Mouse (Mus musculus): ENCODE measurements around the gene Cpd. TPM values are rescaled to one million over a fixed set of nuclear protein-coding genes. Genes with fewer than 3 reads are reported as not detected.

The Cpd gene
- total RNA-seq, 2 experiments from 2014 or later: 56.6 to 57.2 TPM

DNA sequence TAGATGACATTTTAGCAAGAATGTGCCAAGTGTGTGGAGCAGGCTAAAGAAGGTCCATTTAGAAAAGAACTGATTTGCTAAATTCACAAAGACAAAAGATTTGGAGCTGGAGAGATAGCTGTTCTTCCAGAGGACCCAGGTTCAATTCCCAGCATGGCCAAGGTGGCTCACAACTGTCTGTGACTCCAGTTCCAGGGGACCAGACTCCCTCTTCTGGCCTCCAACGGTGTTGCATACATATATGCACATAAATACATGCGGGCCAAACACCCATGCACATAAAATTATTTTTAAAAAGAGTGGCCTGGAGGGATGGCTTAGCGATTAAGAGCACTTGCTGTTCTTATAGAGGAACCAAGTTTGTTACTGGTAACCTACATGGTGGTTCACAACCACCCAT is 4.7 kb upstream of the Cpd start:
- DNase-seq (ENCODE audit: low spot score in 2 of 2): peak in 1 of 2 experiments; percentile 0
- intact Hi-C loops (cut with DNase I): no loop called here

DNA sequence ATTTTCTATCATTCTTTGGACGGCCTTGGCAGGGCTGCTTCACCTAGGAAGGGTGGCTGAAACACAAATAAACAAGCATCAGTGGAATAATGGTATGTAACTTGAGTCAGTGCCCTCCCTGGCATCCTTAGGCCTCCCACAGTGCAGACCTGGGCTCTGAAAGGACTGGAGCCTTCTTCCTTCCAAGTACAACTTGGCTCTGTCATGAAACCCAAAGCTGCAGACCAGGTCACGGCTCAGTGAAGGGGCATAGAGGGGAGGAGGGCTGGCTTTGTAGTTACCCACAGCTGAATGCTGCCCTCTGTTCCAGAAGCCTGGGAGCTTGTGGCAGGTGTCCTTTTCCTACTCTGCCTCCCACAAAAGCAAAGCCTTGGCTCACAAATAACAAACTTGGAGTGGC is 2.8 kb upstream of the Cpd start:
- intact Hi-C loops (cut with DNase I): no loop called here
- peak; percentile 1 for DNase-seq (ENCODE audit: low spot score in 2 of 2)

DNA sequence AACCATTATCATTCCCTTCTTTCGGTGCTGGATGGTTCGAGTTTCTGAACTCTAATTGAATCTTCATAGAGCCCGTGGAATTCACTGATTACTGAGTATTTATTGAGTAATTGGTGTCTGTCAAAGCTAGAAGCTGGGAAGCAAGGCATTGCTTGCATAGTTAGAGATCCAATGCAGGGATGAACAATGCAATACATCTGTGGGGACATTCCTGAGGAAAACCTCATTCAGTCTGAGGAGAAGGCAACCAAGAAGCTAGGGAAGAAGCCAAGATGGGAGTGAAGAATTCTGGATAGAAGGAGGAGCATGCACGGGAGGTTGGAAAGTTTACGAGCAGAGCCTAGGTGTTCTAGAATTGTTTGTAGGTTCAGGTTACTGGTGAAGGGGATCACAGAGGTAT is 1.3 kb upstream of the Cpd start:
- peak; percentile 0 for DNase-seq (ENCODE audit: low spot score in 2 of 2)
- intact Hi-C loops (cut with DNase I): no loop called here

DNA sequence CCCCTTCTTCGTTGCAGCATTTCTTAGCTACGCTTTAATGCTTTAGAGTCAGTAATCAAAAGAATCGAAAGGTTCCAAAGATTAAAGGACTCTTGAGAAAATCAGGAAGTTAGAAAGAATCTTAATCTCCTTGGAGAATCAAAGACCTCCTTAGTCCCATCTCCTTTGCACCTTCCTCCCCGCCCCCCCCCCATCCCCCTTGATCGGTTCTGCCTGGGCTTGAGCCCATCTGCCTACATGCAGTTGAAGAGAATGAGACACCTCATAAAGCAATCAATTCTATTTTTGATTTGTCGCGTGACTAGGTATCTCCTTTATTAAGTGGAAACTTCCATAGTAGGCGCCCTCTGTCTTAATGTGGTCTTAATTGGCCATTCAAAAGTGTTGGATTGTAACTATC is 536 bp upstream of the Cpd start:
- no peak for DNase-seq (ENCODE audit: low spot score in 2 of 2)
- intact Hi-C loops (cut with DNase I): loop anchor here (2.0 kb wide), 1 partner anchor 97 kb away; no protein-coding TSS in a partner anchor

DNA sequence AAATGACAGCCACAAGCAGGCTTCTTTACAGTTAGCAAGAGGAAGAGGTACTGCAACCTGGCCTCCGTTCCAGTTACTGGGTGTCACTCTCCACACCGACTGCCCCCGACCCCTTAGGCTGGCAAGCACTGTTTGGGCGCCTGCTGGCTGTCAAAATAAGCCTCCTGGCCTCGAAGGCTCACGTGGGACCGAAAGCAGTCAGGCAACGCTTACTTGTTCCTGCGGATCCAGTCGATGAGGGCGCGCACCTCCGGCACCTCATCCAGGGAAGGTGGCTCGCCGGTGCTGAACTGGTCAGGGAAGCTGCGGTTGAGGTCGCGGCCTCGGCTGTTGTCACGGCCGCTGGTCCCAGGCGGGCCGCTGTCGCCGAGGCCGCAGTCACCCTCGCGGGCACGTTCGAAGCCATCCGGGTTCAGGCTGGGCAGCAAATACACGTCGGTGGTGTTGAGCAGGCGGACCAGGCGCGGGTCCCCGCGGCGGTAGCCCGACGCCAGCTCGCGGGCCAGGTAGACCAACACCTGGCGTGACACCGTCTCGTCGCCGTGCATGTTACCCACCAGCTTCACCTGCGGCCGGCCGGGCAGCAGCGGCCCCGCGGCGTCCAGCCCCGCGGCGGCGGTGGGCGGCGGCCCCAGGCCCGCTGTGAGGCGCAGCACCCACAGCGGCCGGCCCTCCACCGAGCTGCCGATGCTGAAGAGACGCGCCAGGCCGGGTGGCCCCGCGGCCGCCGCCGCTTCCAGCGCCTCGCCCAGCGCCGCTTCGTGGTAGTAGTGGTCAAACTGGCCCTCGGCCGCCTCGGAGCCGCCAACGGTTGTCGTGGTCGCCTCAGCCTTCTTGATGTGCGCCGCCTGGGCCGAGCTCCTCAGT is 574 bp downstream of the Cpd start:
- intact Hi-C loops (cut with DNase I): loop anchor here (2.0 kb wide), 1 partner anchor 99 kb away; no protein-coding TSS in a partner anchor
- DNase-seq (ENCODE audit: low spot score in 2 of 2): peak in 1 of 2 experiments; percentile 31

DNA sequence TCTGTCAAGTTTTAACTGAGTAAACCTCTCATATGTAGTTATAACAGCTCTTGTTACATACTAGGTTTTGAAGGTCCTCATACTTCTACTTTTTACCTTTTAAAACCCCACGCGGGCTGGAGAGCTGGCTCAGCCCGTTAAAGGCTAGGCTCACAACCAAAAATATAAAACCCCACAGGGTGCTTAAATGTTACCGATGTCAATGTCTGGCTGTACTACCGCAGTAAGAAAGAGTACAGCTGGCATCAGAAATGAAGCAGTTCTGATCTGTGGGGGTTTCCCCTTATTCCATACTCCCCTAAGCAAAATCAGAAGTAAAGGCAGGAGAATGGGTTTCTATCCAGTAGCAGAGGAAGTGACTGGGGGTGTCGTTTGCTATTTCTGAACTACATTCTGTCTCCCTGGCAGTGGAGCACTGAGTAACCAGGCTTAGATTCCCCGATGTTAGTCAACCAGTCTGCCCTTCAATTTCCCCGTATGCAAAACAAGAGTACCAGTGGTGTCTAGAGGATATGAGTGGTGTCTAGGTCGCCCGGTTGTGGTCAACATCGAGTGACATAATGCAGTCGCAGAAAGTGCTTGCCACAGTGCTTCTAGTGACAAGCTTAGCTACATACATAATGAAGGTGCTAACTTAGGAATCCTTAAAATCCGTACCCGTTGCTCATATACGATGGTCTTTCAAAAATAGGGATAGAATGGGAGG is 1.4 kb downstream of the Cpd start:
- intact Hi-C loops (cut with DNase I): no loop called here
- DNase-seq (ENCODE audit: low spot score in 2 of 2): peak in 1 of 2 experiments; percentile 65

DNA sequence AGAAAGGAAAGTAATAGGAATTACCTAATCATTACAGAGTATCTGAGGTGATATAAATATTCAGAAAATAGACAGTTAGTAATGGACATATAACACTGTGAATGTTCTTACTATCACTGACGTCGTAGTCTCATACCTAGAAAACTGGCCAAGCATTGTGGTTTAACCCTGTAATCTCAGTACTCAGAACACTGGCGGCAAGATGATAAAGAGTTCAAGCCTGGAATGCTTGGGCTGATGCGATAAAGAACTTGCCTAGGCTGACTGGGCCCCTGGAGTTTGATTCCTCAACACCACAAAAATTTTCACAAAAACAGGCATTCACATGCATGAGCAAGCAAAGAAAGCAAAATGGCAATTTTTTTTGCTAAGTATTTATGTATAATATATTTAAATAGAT is 8.2 kb downstream of the Cpd start:
- intact Hi-C loops (cut with DNase I): no loop called here
- no peak for DNase-seq (ENCODE audit: low spot score in 2 of 2)

DNA sequence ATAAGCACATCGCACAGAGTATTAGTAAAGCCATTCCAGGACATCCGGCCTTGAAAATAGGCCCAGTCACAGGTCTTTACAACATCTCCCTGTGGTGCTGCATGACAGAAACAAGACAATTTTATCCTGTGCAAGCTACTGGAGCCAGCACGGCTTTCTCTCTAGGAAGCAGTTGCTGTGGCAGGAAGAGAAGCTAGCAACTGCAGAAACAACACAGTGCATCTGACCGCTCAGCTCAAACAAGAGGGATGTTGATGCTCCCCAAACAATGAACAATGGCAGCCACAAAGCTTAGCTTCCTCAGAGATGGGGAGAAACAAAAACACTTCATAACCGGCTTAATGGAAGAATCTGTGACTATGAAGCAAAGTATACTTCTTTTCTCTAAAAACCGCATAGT is 10.5 kb downstream of the Cpd start:
- intact Hi-C loops (cut with DNase I): no loop called here
- peak in 1 of 2 experiments; percentile 25 for DNase-seq (ENCODE audit: low spot score in 2 of 2)

DNA sequence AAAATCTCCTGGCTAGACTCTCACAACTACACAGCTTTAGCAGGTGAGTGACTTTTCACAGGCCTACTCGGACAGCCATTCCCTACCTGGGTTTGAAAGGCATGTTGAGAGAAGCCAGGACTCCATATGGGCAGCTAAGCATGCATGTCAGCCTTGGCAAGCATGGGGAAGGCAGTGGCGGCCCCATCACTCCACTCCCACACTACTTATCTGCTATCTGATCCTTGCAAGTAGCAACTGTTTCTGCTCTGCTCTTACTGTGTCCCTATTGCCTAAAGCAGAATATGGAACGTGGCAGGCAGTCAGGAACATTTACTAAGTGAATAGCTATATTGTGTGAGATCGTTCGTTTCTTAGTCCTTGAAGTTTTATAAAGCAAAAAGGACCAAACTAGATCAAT is 10.9 kb downstream of the Cpd start:
- intact Hi-C loops (cut with DNase I): no loop called here
- DNase-seq (ENCODE audit: low spot score in 2 of 2): peak in 1 of 2 experiments; percentile 23

DNA sequence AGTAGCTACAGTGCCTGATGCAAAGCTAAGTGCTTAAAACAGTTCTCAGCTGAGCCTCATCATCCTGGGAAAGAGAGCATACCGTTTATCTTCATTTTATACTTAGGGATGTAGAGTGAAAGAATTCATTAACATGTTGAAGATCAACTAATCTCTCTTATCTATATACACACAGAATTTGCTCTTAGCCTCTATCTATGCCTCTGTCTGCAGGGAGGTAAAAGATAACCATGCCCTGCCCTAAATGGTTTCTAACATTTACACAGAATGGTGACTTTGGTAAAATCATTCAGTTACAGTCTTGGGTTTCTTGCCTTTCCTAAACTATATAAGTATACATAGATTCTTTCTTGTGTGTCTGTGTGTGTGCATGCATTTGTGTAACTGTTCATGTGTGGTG is 12.2 kb downstream of the Cpd start:
- intact Hi-C loops (cut with DNase I): no loop called here
- no peak for DNase-seq (ENCODE audit: low spot score in 2 of 2)

DNA sequence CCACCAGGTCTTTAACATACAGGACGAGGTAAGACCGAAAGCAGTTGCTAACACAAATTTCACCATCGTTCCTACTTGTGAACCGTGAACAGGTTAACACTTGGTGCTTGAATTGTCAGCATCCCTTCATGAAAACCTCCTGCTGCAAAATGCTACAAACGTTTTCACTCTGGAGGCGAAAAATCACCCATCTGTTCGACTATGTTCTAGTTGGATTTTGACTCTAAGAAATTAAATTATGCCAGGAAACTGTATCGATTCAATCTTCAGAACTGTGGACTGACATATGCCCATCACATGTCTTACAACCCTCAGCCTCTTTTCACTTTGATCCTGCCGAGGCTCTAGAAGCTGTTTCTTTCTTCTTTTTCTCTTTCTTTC is 21.9 kb downstream of the Cpd start:
- DNase-seq (ENCODE audit: low spot score in 2 of 2): peak in 1 of 2 experiments; percentile 61
- intact Hi-C loops (cut with DNase I): no loop called here

DNA sequence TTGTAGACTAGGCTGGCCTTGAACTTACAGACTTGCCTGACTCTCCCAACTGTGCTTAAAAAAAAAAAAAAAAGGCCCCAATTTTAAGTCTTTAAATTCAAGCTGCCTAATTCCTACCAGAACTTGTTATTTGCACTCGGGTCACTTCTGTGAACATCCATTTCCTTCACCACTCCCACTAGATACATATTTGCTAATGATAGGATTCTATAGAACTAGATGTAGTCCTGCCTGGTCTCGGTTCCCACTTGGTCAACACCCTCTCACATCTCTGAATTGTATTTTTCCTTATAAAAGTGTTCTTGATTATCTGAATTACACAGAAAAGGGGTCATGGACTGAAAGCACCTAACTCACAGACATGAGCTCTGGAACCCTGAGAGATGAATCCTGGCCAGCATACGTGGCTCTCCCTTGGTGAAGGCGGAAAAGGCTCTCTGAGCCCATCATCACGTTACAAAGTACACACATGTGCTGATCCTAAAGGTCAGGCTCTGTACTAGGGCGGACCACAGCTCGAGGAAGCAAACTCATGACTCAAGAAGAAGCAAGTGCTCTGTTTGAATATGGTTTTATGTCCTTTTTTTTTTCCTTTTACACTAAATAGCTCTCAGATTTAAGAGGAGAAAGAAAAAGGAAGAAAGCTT is 22.5 kb downstream of the Cpd start:
- no peak for DNase-seq (ENCODE audit: low spot score in 2 of 2)
- intact Hi-C loops (cut with DNase I): no loop called here

DNA sequence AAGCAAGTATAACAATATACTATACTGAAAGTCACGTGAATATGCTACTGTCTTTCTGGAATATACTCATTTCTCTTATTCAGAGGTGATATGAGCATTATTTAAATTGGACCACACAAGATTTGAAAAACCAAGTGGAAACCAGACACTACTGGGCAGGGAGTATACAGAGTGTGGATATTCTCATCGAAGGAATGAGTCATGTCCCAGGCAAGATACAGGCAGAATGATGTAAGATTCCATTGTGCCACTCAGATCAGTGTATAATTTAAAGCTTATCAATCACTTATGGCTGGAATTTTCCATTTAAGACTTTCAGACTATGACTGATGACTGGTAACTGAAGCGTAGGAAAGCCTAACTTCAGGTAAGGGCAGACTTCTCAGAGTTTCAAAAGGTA is 23.2 kb downstream of the Cpd start:
- intact Hi-C loops (cut with DNase I): no loop called here
- no peak for DNase-seq (ENCODE audit: low spot score in 2 of 2)

DNA sequence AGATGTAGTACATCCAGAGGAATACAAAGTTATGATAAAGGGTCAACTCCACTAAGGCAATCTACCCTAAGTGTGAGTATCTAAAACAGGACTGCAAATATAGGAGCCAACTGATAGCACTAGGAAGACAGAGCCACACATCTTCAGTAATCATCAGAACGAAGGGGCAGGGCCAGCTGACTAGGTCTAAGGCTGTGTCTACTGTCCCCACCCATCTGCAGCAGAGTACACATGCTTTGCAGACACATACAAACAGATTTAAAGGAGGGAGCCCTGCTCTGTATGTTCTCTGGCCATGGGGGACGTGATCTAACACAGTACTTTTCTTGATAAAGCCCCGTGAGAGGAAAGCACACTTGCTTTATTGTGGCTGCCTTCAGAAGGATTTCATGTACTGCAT is 25.5 kb downstream of the Cpd start:
- intact Hi-C loops (cut with DNase I): no loop called here
- DNase-seq (ENCODE audit: low spot score in 2 of 2): no peak

DNA sequence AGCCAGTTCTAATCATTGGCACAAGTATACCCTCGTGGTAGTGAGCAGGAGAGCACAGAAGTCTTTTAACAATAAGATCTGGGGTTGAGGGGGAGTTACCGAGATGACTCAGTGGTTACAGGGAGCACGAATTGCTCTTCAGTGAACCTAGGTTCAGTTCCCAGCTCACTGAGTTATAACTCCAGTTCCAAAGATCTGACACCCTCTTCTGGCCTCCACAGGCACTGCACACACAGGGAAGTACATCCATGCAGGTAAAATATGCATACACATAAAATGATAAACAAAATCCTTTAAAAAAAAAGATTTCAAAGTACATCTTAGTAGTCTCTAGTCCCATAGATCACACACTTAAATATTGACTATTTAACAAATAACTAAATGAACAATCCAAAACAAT is 29.2 kb downstream of the Cpd start:
- DNase-seq (ENCODE audit: low spot score in 2 of 2): no peak
- intact Hi-C loops (cut with DNase I): no loop called here

DNA sequence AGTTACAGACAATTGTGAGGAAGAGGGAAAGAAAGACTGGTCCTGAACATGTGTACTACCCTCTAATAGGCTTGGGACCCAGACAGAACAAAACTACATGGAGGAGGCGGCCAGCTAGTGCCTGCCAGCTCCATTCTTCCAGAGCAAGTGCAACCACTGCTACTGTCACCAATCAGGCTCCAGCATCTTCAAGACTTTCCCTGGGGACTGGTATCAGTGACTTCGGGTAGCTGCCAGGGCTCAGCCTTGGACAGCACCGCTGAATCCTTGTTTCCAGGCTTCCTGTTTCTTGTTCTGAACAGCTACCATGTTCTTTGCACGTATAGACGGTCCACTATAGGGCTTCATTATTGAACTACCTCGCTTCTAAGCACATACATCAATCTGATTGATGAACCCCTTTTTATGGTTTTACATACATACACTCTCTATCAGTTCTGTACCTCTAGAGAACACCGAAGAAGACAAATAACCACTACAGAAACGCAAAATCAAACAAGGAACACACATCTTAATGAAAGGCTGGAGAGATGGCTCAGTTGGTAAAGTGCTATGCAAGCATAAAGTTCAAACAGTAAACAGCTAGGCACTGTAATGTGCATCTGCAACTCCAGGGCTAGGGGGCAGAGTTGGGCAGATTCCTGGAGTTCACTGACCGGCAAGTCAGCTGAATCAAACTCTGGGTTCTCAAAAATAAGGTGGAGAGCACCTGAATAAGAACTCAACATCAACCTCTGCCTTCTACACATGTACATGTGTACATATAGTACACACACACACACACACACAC is 35.9 kb downstream of the Cpd start:
- DNase-seq (ENCODE audit: low spot score in 2 of 2): no peak
- intact Hi-C loops (cut with DNase I): no loop called here

DNA sequence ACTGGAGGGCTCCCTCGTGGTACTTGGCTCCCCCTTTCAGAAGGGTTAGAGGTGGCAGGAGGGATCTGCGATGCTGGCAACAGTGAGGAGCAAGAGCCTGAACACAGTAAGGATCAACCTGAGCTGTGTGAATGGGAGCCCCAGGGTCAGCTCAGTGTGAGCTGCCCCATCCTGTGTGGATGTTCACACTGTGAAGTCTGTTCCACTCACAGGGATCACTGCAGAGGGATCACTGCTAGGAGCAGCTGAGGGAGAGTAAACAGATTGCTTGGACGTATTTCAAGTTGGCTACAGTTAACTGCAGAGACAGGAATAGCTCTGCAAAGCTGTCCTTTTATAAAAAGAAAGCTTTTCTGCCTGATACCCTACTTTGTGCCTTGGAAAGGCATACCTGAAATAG is 37.4 kb downstream of the Cpd start:
- DNase-seq (ENCODE audit: low spot score in 2 of 2): peak in 1 of 2 experiments; percentile 58
- intact Hi-C loops (cut with DNase I): loop anchor here (5.0 kb wide), 1 partner anchor 83 kb away; no protein-coding TSS in a partner anchor

DNA sequence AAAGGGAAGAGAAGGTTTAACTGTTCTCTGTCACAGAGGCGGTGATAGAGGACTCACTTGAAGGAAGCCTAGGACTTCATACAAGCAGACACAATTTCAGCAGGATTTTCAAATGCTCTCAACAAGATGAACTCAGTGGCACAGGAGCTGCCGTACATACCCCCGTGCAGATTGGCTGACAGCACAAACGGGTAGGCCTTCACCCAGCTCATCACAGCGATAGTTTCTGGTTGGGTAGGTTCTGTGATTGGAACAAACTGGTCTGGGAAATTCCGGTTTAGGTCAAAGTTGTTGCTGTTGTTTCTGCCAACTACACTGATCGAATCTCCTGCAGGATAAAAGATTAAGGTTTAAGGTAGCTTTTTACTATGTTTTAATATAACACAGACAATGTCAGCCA is 38.3 kb downstream of the Cpd start:
- intact Hi-C loops (cut with DNase I): loop anchor here (5.0 kb wide), 1 partner anchor 84 kb away; no protein-coding TSS in a partner anchor

DNA sequence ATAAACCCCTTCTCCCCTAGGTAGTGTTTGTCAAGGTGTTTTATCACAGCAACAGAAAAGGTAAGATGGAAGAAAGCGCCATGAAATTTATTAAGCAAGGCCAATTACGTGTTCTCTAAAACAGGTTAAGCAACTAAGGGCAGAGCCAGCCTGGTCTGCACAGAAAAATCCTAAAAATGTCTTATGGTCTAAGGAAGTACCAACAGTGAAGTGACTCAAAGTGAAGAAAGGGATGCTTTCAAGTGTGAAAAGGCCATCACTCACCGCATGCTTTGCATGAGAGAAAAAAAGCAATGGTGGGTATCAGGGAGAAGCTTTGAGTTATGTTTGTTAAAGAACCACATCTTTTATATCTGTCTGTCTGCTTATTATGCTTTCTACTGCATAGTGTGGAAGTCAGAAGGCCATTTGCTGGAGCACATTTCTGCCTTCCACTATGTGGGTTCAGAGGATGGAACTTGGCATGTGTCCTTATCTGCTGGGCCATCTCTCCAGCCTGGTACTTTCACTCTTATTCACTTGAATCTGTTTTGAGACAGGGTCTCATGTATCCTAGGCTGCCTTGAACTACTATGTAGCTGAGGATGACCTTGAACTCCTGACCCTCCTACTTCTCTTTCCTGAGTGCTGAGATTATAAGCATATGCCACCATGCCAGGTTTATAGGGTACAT is 39.7 kb downstream of the Cpd start:
- intact Hi-C loops (cut with DNase I): loop anchor here (5.0 kb wide), 1 partner anchor 85 kb away; no protein-coding TSS in a partner anchor
- no peak for DNase-seq (ENCODE audit: low spot score in 2 of 2)

More for the DNA sequence above, 38.3 kb downstream of the Cpd start:
- no peak for DNase-seq (ENCODE audit: low spot score in 2 of 2)
